Mouse (Mus musculus) CD4-positive, CD25-positive, alpha-beta regulatory T cell, adult 4 months (primary cell): ENCODE results near the gene Cdc42. TPM values are rescaled to one million over a fixed set of nuclear protein-coding genes. Genes with fewer than 3 reads are reported as not detected.

Source experiments
- ATAC-seq: one replicate; pipeline ENCODE4 v1.8.0; 2017
- polyA plus RNA-seq, 2 experiments: library from polyadenylated mRNA; unstranded; fragments of 100-300 nt; shearing (Covaris generic); gene quantifications; one replicate each; pipeline ENCODE4 v1.2.1; 2017

Cdc42 gene
- polyA plus RNA-seq = 100 to 1,000 TPM; 630 to 632 TPM

- peak; percentile 88 for ATAC-seq
Observed at GRCm38 (mm10) chr4:137357517-137358254, at the start of gene Cdc42. Gene Cdc42 (minus strand): TSS chr4:137357720.

GRCm38 (mm10) chr4:137405571-137405970 is 48.1 kb upstream of the Cdc42 start:
- ATAC-seq = no peak

DNA sequence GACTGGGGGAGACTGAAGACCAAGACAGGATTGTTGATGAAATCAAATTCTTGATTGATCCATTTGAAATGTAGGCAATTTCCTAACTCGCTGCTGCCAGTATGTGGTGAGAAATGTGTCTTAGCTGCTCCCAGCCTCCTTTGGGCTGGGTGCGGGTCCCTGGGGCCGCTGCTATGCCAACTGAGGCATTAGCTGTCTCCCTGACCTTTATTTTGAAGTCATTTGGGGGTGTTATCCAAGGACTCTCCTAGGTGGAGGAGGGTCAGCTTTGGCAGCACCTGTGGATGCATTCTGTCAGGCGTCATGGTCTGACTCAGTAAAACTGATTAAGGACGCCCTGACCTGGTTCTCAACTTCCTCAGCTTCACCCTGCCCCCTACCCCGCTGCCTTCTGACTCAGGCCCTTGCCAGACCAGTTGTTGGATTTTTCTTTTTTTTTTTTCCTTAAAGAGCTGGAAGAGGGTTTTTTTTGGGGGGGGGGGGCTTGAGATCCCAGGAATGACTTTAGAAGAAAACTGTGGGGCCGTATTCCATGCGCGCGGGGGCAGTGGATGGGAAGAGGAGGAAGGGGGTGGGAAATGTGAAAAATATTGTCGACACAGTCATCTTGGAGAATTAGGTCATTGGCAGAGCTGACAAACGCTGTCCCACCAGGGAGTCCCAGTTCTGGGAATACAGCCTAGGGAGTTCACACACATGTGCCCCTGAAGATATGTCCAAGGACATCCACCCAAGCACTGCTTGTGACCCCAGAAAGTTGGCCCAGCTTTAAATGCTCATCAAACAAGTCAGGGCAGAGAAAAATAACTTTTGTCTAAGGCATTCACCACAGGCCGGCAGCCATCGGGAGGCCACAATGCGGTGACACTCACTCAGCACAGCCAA is 39.4 kb upstream of the Cdc42 start:
- no peak for ATAC-seq

GRCm38 (mm10) chr4:137393378-137394135 is 36.0 kb upstream of the Cdc42 start:
- ATAC-seq = no peak

DNA sequence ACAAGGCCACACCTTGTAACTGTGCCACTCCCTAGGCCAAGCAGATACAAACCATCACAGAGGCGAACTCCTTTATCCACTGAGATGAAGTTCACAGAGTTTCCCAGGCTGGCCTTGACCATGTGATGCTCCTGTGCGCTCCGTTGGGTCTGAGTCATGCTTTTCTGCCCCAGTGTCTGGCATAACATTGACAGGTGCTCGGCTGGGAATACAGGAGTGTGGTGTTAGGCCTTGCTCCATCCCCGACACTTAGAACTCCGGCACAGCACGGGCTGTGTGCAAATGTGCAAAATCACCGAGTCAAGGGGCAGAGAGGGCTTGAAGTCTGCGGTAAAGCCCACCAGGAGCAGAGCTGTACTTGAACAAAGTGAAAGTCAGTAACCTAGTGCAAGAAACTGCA is 35.4 kb upstream of the Cdc42 start:
- no peak for ATAC-seq

GRCm38 (mm10) chr4:137391287-137391686 is 33.8 kb upstream of the Cdc42 start:
- ATAC-seq = no peak

- no peak for ATAC-seq
Observed at GRCm38 (mm10) chr4:137390196-137390595, 32.7 kb upstream of the Cdc42 start.

DNA sequence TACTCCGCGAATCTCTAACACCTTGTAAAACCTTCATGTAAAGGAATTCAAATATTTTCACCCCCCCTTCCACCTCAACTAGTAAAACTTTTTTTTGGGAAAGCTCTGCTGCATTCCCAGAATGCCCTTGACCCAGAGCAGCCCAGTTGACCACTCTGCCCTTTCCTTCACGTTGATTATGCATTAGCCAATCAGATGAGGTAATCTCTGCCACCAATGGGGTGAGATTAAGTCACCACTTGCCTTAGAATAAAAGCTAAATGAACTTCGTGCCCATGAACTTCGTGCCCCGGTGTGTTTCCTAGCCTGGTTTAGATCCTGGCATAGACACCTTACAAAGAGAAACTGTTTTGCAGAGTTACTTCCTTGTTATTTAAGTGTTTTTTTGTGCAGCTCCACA is 31.5 kb upstream of the Cdc42 start:
- ATAC-seq = no peak

GRCm38 (mm10) chr4:137388059-137388794 is 30.7 kb upstream of the Cdc42 start:
- ATAC-seq = peak; percentile 89

DNA sequence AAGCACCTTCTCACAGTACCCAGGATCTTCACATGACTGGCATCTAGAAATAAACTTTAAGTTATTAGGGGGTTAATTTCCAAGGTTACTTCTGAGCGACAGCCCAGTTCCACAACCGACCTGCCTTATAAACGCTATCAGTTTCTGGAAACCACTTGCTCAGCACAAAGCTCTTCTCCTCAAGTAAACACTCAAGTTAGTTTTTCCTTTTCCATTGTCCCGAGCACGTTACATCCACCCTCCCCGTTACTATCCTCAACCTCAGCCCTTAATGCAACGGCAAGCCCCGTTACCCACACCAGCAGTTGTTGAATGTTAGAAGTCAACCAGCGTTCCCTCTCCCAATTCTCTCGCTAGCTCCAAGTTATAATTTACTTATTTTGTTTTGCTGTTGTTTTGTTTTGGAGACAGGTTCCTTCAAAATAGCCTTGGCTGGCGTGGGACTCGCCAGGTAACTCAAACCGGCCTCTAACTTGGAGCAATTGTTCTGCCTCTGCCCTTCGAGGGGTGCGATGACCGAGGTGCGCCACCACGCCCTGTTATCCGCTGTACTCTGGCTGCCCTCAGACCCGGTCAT is 30.1 kb upstream of the Cdc42 start:
- ATAC-seq = peak; percentile 7

- ATAC-seq = no peak
Observed at GRCm38 (mm10) chr4:137380702-137381605, 23.4 kb upstream of the Cdc42 start.

- ATAC-seq = no peak
Observed at GRCm38 (mm10) chr4:137379713-137380255, 22.3 kb upstream of the Cdc42 start.

- no peak for ATAC-seq
Observed at GRCm38 (mm10) chr4:137379085-137379484, 21.6 kb upstream of the Cdc42 start.

GRCm38 (mm10) chr4:137377526-137378304 is 20.2 kb upstream of the Cdc42 start:
- no peak for ATAC-seq

- no peak for ATAC-seq
Observed at GRCm38 (mm10) chr4:137376778-137377177, 19.3 kb upstream of the Cdc42 start.

GRCm38 (mm10) chr4:137375314-137376278 is 18.1 kb upstream of the Cdc42 start:
- no peak for ATAC-seq

- no peak for ATAC-seq
Observed at GRCm38 (mm10) chr4:137373711-137374110, 16.2 kb upstream of the Cdc42 start.
